Mouse (Mus musculus) small intestine, adult 2 months (tissue): Measurements from ENCODE around the gene Khdrbs1. TPM values are rescaled to one million over a fixed set of nuclear protein-coding genes. Genes with fewer than 3 reads are reported as not detected.

Experiments used
- H3K27ac ChIP-seq: fragments of 200-500 bp; 2 replicates; pipeline ENCODE4 v1.5.1; 2012; ENCODE audit warnings: low read depth, low read length, control low read depth, inconsistent platforms; ENCODE audit not compliant: insufficient read depth
- H3K27me3 ChIP-seq: fragments of 200-500 bp; 2 replicates; pipeline ENCODE4 v1.6.1; 2012; ENCODE audit warnings: mild to moderate bottlenecking, moderate library complexity, low read length, inconsistent platforms; ENCODE audit not compliant: control insufficient read depth, insufficient read depth
- H3K36me3 ChIP-seq: fragments of 200-500 bp; 2 replicates; pipeline ENCODE4 v1.6.1; 2012; ENCODE audit warnings: mild to moderate bottlenecking, low read length, control low read depth, inconsistent platforms; ENCODE audit not compliant: control insufficient read depth, insufficient read depth
- H3K4me1 ChIP-seq: fragments of 200-500 bp; 2 replicates; pipeline ENCODE4 v1.6.1; 2012; ENCODE audit warnings: low read length, inconsistent platforms, mixed read lengths; ENCODE audit not compliant: control insufficient read depth, insufficient read depth, insufficient read length
- H3K4me3 ChIP-seq: fragments of 200-500 bp; 2 replicates; pipeline ENCODE4 v1.5.1; 2012; ENCODE audit warnings: low read depth, mild to moderate bottlenecking, control low read depth, inconsistent platforms, low read length, moderate library complexity
- CTCF ChIP-seq: fragments of 200-500 bp; IDR thresholded peaks from 2 replicates; pipeline ENCODE4 v1.5.1; 2012; ENCODE audit warnings: low read depth, mild to moderate bottlenecking, control low read depth, inconsistent platforms, low read length, moderate library complexity, mixed read lengths; ENCODE audit not compliant: insufficient replicate concordance, insufficient read length; ENCODE audit errors: extremely low read depth
- POLR2A ChIP-seq: fragments of 200-500 bp; IDR thresholded peaks from 2 replicates; pipeline ENCODE4 v1.6.1; 2012; ENCODE audit warnings: low read depth, mild to moderate bottlenecking, control low read depth, inconsistent platforms, low read length, moderate library complexity
- WGBS: fragments of 180-500 bp; shearing (Covaris S2); methylation state at CpG from one replicate; pipeline ENCODE4 v1.1.7; 2018; 5-methylcytosine and 5-hydroxymethylcytosine counted together
- polyA plus RNA-seq: library from polyadenylated mRNA; depleted of rRNA; stranded (reverse); fragments of >200 nt; gene quantifications from 2 replicates; pipeline ENCODE4 v1.2.3, GENCODE M21; 2012; rRNA removed

The Khdrbs1 gene
- polyA plus RNA-seq: 29.4 and 58.7 TPM in 2 replicates

DNA sequence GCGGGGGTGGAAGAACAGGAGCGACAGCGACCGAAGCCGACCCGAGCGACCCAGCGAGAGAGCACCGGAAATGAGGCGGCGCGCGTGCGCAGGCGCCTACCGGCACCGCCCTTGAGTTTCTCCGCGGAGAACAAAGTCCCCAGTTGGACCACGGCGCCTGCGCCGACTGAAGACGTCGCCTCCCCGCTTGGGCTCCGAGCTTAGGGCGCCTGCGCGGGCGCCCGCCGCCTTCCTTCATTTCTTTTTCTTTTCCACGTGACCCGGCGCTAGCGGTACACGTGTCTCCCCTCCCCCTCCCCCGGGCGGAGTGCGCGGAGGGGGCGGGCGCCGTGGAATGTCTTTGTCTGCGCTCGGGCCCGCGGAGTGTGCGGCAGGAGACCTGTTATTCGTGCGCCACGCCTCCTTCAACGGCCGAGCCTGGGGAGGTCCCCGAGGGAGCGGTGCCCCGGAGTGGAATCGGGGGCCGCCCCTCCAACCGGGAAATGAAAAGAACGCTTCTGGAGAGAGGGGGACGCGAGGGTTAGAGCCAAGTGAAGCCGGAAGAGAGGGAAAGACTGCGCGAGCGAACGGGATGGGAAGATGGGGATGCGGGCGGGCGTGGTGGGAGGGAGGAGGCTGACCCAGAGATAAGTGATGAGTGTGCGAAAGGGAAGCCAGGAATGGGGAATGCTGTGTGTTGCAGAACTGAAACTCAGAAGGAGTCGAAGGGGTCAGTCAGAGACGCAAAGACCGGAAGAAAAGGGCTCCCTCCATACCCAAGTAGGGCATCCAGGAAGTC is at the start of gene Khdrbs1:
Gene Khdrbs1, minus strand, starts transcription at position 72 of the 778 bp plus-strand sequence.
- Histone ChIP-seq H3K36me3 (peaks cover 4% of the 10 kb centered on the region; the same call in 1 of the 2 replicates), H3K27me3 (no peaks in the 10 kb centered on the region), H3K4me1 (peaks cover 2% of the 10 kb centered on the region; the same call in 1 of the 2 replicates), H3K4me3 (peak within 1 kb of the TSS; percentile 92), H3K27ac (peak within 1 kb of the TSS; percentile 94)
- WGBS: under 1% methylated on average over 73 of the region's 76 CpGs
- TF ChIP-seq CTCF (no peak), POLR2A (peak; percentile 63)

DNA sequence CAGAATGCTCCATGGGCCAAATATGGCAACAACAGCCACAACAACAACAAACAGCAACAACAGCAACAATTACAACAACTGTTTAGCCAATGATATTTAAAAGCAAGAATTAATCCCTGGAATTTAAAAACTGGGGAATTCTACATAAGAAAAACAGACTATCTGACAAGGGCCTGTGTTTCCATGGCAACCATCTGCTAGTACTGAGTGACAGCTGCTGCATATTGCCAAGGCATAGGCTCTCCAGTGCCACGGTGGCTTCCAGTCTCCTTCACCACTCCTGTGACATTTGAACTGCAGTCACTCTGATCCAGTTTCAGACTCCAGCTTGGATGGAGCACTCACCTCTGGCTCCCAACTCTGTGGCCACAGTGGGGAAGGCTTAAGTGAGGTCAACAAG is 49.3 kb upstream of the Khdrbs1 start:
- no peaks in the 10 kb centered on the region for H3K36me3 ChIP-seq
- no peak for TF ChIP-seq CTCF
- no peak for TF ChIP-seq POLR2A
- H3K27me3 ChIP-seq: no peaks in the 10 kb centered on the region
- no peak overlapping the region for H3K4me3 ChIP-seq
- 33% methylated on average over 1 of the region's 1 CpGs for WGBS
- peaks cover 21% of the 10 kb centered on the region for H3K4me1 ChIP-seq
- no peak overlapping the region for H3K27ac ChIP-seq

DNA sequence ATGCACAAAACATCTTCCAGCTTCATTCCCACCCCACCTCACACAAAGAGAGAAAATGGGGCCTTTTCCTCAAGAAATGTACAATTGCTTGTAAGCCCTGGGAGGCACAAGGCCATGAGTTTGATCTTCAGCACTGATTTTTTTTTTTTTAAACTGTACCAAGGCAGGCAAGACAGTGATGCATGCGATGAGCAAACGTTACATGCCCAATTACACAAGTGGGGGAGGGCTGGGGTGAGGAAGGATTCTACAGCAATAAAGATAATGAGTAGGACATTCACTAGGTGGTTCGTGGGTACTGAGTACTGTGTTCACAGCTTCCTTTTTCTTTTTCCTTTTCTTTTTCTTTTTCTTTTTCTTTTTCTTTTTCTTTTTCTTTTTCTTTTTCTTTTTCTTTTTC is 48.4 kb upstream of the Khdrbs1 start:
- Histone ChIP-seq H3K27me3 (no peaks in the 10 kb centered on the region), H3K4me1 (peaks cover 19% of the 10 kb centered on the region), H3K36me3 (no peaks in the 10 kb centered on the region), H3K4me3 (no peak overlapping the region), H3K27ac (no peak overlapping the region)
- no peak for TF ChIP-seq POLR2A
- WGBS: 45% methylated on average over 3 of the region's 3 CpGs

DNA sequence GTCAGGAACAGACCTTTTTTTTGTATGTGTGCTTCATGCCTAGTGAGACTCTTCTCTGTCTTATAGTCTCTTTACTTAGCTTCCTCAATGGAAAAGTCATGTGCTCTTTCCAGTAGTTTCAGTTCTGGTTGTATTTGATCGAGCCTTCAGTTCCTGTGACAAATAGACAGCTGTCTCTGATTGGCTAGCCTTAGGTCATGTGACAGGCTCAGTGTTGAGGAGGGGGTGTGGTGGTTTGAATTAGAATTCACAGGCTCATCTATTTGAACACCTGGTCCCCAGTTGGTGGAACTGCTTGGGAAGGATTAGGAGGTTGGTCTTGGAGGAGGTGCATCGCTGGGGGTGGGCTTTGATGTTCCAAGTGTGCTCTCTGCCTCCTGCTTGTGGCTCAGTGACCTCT is 47.5 kb upstream of the Khdrbs1 start:
- Histone ChIP-seq H3K27ac (no peak overlapping the region), H3K27me3 (no peaks in the 10 kb centered on the region), H3K4me3 (no peak overlapping the region), H3K4me1 (peaks cover 11% of the 10 kb centered on the region), H3K36me3 (no peaks in the 10 kb centered on the region)
- WGBS: 87% methylated on average over 2 of the region's 2 CpGs
- no peak for TF ChIP-seq CTCF

DNA sequence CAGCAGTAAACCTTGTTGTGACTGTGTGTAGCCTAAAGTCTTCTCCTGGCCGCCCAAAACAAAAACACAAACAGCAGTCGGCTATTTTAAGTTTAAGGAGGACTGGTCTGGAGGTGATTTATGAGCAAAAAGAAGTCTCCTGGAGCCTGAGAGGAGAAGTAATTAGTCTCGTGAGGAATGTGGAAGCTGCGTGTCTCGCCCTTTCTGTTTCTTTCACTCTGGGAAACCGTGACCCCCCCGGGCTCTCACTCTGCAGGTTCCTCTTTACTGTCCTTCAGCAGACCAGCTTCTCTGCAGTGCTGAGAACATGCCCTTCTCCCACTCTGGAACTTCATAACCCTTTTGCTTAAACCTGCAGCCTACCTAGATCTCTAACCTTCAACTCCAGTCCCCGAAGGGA is 46.6 kb upstream of the Khdrbs1 start:
- no peaks in the 10 kb centered on the region for H3K27me3 ChIP-seq
- no peak for TF ChIP-seq POLR2A
- no peak for TF ChIP-seq CTCF
- no peaks in the 10 kb centered on the region for H3K36me3 ChIP-seq
- H3K4me3 ChIP-seq: no peak overlapping the region
- peaks cover 10% of the 10 kb centered on the region; the same call in 1 of the 2 replicates for H3K4me1 ChIP-seq
- H3K27ac ChIP-seq: peak overlapping the region; percentile 36
- WGBS: 67% methylated on average over 8 of the region's 8 CpGs

DNA sequence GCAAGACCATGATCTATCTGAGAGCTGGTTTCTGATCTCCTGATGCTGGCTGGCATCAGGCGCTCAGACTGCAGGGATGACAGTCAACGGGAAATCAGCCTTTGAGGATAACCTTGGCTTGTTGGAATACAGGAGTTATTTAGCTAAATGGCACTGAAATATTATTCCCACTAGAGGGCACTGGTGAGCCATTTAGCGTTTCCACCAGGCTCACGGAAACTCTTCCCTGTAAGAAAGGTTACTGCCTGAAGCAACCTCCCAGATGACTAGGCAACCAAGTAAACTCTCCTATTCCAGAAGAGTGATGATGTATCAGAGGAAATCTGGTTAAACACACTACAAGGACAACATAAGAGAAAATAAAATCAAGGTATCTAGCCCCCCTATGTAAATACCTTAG is 43.1 kb upstream of the Khdrbs1 start:
- H3K27me3 ChIP-seq: no peaks in the 10 kb centered on the region
- TF ChIP-seq CTCF (peak; percentile 53; the same call in 1 of the 2 replicates), POLR2A (no peak)
- peaks cover 2% of the 10 kb centered on the region; the same call in 1 of the 2 replicates for H3K4me1 ChIP-seq
- H3K36me3 ChIP-seq: no peaks in the 10 kb centered on the region
- no peak overlapping the region for H3K4me3 ChIP-seq
- H3K27ac ChIP-seq: no peak overlapping the region
- 3% methylated on average over 4 of the region's 4 CpGs for whole genome bisulfite sequencing

DNA sequence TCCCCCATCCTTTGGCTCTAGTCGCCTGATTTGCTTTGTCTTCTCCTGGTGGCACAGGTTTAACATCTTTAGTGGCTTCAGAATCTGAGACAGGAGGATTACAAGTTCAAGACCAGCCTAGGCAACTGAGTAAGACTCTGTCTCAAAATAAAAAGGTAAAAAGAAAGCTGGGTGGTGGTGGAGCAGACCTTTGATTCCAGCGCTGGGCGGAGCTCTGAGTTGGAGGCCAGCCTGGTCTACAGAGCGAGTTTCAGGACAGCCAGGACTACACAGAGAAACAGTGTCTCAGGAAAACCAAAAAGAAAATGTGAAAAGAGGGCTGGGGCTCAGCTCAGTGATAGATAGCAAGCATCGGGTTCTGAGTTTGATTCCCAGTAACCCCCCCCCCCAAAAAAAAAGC is 41.4 kb upstream of the Khdrbs1 start:
- no peaks in the 10 kb centered on the region for H3K27me3 ChIP-seq
- H3K27ac ChIP-seq: no peak overlapping the region
- no peak overlapping the region for H3K4me3 ChIP-seq
- peaks cover 2% of the 10 kb centered on the region; the same call in 1 of the 2 replicates for H3K4me1 ChIP-seq
- WGBS: 57% methylated on average over 5 of the region's 5 CpGs
- H3K36me3 ChIP-seq: no peaks in the 10 kb centered on the region
- TF ChIP-seq CTCF (no peak), POLR2A (no peak)
